Mouse (Mus musculus): Measurements from ENCODE around the gene Galr2. TPM values are rescaled to one million over a fixed set of nuclear protein-coding genes. Genes with fewer than 3 reads are reported as not detected.

Gene Galr2
- polyA plus RNA-seq, 1 experiment from 2014 or later, result 0.26 TPM

DNA sequence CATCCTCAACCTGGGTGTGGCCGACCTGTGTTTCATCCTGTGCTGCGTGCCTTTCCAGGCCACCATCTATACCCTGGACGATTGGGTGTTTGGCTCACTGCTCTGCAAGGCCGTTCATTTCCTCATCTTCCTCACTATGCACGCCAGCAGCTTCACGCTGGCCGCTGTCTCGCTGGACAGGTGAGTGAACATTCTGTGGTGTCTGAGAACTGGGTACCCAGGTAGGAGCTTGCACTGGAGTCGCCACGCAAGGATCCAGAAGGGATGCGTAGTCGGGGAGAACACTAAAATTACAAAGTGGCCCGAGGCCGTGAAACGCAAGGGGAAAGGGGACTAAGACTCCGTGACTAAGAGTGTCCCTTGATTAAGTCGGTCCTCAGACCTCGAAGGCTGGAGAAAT lies 932 bp downstream of the Galr2 start:
- Histone ChIP-seq H3K27me3 (ENCODE audit: control insufficient read depth, insufficient read depth, low read length) (peaks cover 53% of the 10 kb centered on the region), H3K9ac (ENCODE audit: low read length) (peak overlapping the region; percentile 62), H3K27ac (ENCODE audit: low read length) (no peak overlapping the region), H3K4me2 (ENCODE audit: low read depth, low read length) (peak overlapping the region; percentile 55), H3K4me1 (ENCODE audit: control insufficient read depth, insufficient read depth, low read length) (peaks cover 14% of the 10 kb centered on the region), H3K36me3 (ENCODE audit: control insufficient read depth, insufficient read depth, low read length) (no peaks in the 10 kb centered on the region), H3K4me3 (replicated peaks; ENCODE audit: low read length) (peak overlapping the region; percentile 39), H3K9me3 (replicated peaks; ENCODE audit: control insufficient read depth, low read length) (no peaks in the 10 kb centered on the region)
- ATAC-seq (ENCODE audit: insufficient read depth, low FRiP score), result no peak
- WGBS, result 4% methylated on average over 18 of the region's 18 CpGs

DNA sequence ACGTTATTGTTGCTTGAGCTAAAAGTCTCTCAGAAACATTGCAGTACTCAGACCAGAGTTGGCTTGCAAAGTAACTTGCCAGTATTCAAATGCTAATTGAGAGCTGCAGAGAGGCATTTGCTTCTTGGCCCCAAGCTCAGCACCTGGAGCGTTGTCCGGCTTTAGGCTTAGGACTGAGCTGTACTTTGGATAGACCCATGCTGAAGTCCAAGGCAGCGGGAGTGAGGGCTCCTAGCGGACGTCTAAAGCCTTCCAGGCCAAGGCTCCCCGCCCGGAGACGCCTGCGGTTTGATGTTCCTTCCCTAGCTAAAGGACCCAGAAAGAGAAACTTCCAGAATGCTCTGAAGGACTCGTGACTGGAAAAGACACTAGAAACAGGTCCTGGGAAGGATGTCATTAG lies 1.4 kb downstream of the Galr2 start:
- 3% methylated on average over 11 of the region's 11 CpGs for WGBS
- Histone ChIP-seq H3K9me3 (replicated peaks; ENCODE audit: control insufficient read depth, low read length) (no peaks in the 10 kb centered on the region), H3K4me3 (replicated peaks; ENCODE audit: low read length) (no peak overlapping the region), H3K27me3 (ENCODE audit: control insufficient read depth, insufficient read depth, low read length) (peaks cover 53% of the 10 kb centered on the region), H3K9ac (ENCODE audit: low read length) (no peak overlapping the region), H3K4me2 (ENCODE audit: low read depth, low read length) (no peak overlapping the region), H3K27ac (ENCODE audit: low read length) (no peak overlapping the region), H3K36me3 (ENCODE audit: control insufficient read depth, insufficient read depth, low read length) (no peaks in the 10 kb centered on the region), H3K4me1 (ENCODE audit: control insufficient read depth, insufficient read depth, low read length) (peaks cover 15% of the 10 kb centered on the region)
- no peak for ATAC-seq (ENCODE audit: insufficient read depth, low FRiP score)

DNA sequence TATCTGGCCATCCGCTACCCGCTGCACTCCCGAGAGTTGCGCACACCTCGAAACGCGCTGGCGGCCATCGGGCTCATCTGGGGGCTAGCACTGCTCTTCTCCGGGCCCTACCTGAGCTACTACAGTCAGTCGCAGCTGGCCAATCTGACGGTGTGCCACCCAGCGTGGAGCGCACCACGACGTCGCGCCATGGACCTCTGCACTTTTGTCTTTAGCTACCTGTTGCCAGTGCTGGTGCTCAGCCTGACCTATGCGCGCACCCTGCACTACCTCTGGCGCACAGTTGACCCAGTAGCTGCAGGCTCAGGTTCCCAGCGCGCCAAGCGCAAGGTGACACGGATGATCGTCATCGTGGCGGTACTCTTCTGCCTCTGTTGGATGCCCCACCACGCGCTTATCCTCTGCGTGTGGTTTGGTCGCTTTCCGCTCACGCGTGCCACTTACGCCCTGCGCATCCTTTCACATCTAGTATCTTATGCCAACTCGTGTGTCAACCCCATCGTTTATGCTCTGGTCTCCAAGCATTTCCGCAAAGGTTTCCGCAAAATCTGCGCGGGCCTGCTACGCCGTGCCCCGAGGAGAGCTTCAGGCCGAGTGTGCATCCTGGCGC lies 2.3 kb downstream of the Galr2 start:
- Histone ChIP-seq H3K27me3 (ENCODE audit: control insufficient read depth, insufficient read depth, low read length) (peaks cover 53% of the 10 kb centered on the region), H3K36me3 (ENCODE audit: control insufficient read depth, insufficient read depth, low read length) (no peaks in the 10 kb centered on the region), H3K27ac (ENCODE audit: low read length) (no peak overlapping the region), H3K9ac (ENCODE audit: low read length) (no peak overlapping the region), H3K4me1 (ENCODE audit: control insufficient read depth, insufficient read depth, low read length) (peaks cover 20% of the 10 kb centered on the region), H3K4me3 (replicated peaks; ENCODE audit: low read length) (no peak overlapping the region), H3K9me3 (replicated peaks; ENCODE audit: control insufficient read depth, low read length) (no peaks in the 10 kb centered on the region), H3K4me2 (ENCODE audit: low read depth, low read length) (no peak overlapping the region)
- WGBS, result 8% methylated on average over 48 of the region's 48 CpGs
- ATAC-seq (ENCODE audit: insufficient read depth, low FRiP score), result no peak

DNA sequence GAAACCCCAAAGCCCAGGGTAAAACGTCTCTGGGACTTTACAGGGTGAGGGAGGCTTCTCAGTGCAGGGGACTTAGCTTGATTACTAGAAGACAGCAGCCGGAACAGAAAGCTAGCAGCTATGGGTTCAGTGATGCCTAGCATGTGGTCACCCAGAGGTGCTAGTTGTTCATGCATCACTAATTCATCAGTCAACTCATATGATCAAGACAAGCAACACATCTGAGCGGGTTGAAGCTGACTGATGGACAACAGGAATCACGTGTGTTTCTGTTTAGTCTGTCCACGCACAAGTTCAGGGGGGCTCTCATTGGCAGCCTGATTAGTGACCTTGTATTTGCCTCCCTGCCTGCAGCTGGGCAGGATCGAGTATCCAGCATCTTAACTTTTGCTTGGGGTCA lies 3.2 kb downstream of the Galr2 start:
- H3K9me3 ChIP-seq (replicated peaks; ENCODE audit: control insufficient read depth, low read length), result no peaks in the 10 kb centered on the region
- ATAC-seq (ENCODE audit: insufficient read depth, low FRiP score), result no peak
- no peak overlapping the region for H3K9ac ChIP-seq (ENCODE audit: low read length)
- no peak overlapping the region for H3K4me3 ChIP-seq (replicated peaks; ENCODE audit: low read length)
- H3K4me2 ChIP-seq (ENCODE audit: low read depth, low read length), result no peak overlapping the region
- H3K27ac ChIP-seq (ENCODE audit: low read length), result no peak overlapping the region
- H3K27me3 ChIP-seq (ENCODE audit: control insufficient read depth, insufficient read depth, low read length), result peaks cover 53% of the 10 kb centered on the region
- WGBS, result 35% methylated on average over 6 of the region's 6 CpGs
- peaks cover 4% of the 10 kb centered on the region; the same call in 1 of the 2 replicates for H3K36me3 ChIP-seq (ENCODE audit: control insufficient read depth, insufficient read depth, low read length)
- peaks cover 20% of the 10 kb centered on the region for H3K4me1 ChIP-seq (ENCODE audit: control insufficient read depth, insufficient read depth, low read length)

DNA sequence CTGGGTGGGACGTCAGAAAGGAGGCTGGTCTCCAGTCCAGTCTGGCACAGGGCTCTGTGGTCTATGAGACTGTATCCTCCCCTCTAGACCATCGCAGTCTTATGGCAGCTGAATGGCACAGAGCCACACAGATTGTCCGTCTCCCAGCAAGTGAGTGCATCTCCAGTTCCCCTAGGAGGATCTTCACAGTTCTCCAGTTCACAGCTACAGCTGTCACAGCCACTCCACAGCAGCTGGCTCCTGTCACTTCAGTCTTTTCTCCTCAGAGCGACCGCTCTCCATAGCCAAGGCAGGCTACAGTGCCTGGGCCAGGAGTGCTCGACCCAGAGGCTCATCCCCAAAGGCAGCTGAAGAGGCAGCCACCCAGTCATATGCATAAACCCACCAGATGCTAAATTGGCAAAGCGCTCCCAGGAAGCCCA lies 5.0 kb downstream of the Galr2 start:
- no peak overlapping the region for H3K9ac ChIP-seq (ENCODE audit: low read length)
- 41% methylated on average over 7 of the region's 7 CpGs for WGBS
- H3K4me1 ChIP-seq (ENCODE audit: control insufficient read depth, insufficient read depth, low read length), result peaks cover 22% of the 10 kb centered on the region
- H3K36me3 ChIP-seq (ENCODE audit: control insufficient read depth, insufficient read depth, low read length), result peaks cover 5% of the 10 kb centered on the region; the same call in 1 of the 2 replicates
- H3K27me3 ChIP-seq (ENCODE audit: control insufficient read depth, insufficient read depth, low read length), result peaks cover 43% of the 10 kb centered on the region
- no peak overlapping the region for H3K4me3 ChIP-seq (replicated peaks; ENCODE audit: low read length)
- H3K27ac ChIP-seq (ENCODE audit: low read length), result peak overlapping the region; percentile 68
- ATAC-seq (ENCODE audit: insufficient read depth, low FRiP score), result peak; percentile 74
- no peaks in the 10 kb centered on the region for H3K9me3 ChIP-seq (replicated peaks; ENCODE audit: control insufficient read depth, low read length)
- H3K4me2 ChIP-seq (ENCODE audit: low read depth, low read length), result no peak overlapping the region

DNA sequence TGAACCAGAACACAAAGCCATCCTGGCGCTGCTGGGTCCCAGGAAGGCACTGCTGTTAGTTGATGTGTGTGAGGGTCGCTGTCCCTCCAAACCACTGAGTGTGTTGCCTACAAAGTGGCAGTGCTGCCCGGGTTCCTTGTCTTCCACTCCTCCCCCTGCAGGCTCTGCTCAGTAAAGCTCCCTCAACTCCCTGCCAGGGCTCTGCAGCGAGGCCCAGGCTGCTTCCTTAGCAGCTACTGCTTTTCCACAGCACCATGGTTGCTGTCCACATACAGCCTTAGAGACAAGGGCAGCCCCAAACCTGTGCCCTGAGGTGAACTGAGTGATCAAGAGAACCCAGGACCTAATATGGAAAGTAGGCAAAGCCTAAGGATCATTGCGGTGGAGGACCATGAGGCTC lies 6.6 kb downstream of the Galr2 start:
- Histone ChIP-seq H3K4me1 (ENCODE audit: control insufficient read depth, insufficient read depth, low read length) (peaks cover 18% of the 10 kb centered on the region), H3K27ac (ENCODE audit: low read length) (no peak overlapping the region), H3K36me3 (ENCODE audit: control insufficient read depth, insufficient read depth, low read length) (peaks cover 5% of the 10 kb centered on the region; the same call in 1 of the 2 replicates), H3K4me3 (replicated peaks; ENCODE audit: low read length) (no peak overlapping the region), H3K9ac (ENCODE audit: low read length) (no peak overlapping the region), H3K4me2 (ENCODE audit: low read depth, low read length) (no peak overlapping the region), H3K27me3 (ENCODE audit: control insufficient read depth, insufficient read depth, low read length) (peaks cover 28% of the 10 kb centered on the region), H3K9me3 (replicated peaks; ENCODE audit: control insufficient read depth, low read length) (no peaks in the 10 kb centered on the region)
- WGBS, result 84% methylated on average over 5 of the region's 5 CpGs
- no peak for ATAC-seq (ENCODE audit: insufficient read depth, low FRiP score)

DNA sequence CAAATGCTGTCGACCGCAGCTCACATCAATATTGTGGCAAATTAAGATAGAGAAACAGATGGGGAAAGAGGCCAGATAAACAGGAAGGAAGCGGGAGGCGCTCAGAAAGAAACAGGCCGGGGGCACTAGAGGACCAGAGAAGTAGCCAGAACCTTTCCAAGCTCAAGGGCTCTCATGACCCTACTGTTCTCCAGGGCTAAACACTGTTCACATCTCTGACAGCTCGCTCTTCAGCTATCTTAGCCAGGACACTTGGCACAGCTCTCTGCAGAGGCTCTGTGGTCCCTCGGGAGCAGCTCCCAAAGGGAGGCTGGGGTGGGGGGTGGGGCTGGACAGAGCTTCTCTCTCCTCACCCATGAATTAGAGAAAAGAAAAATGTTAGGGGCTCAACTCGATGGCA lies 9.8 kb downstream of the Galr2 start:
- WGBS, result 47% methylated on average over 8 of the region's 8 CpGs
- H3K9me3 ChIP-seq (replicated peaks; ENCODE audit: control insufficient read depth, low read length), result no peaks in the 10 kb centered on the region
- peaks cover 5% of the 10 kb centered on the region; the same call in 1 of the 2 replicates for H3K36me3 ChIP-seq (ENCODE audit: control insufficient read depth, insufficient read depth, low read length)
- H3K4me2 ChIP-seq (ENCODE audit: low read depth, low read length), result no peak overlapping the region
- H3K9ac ChIP-seq (ENCODE audit: low read length), result peak overlapping the region; percentile 35; the same call in 1 of the 2 replicates
- H3K4me3 ChIP-seq (replicated peaks; ENCODE audit: low read length), result no peak overlapping the region
- no peak for ATAC-seq (ENCODE audit: insufficient read depth, low FRiP score)
- peak overlapping the region; percentile 62 for H3K27ac ChIP-seq (ENCODE audit: low read length)
- no peaks in the 10 kb centered on the region for H3K27me3 ChIP-seq (ENCODE audit: control insufficient read depth, insufficient read depth, low read length)
- H3K4me1 ChIP-seq (ENCODE audit: control insufficient read depth, insufficient read depth, low read length), result peaks cover 25% of the 10 kb centered on the region

DNA sequence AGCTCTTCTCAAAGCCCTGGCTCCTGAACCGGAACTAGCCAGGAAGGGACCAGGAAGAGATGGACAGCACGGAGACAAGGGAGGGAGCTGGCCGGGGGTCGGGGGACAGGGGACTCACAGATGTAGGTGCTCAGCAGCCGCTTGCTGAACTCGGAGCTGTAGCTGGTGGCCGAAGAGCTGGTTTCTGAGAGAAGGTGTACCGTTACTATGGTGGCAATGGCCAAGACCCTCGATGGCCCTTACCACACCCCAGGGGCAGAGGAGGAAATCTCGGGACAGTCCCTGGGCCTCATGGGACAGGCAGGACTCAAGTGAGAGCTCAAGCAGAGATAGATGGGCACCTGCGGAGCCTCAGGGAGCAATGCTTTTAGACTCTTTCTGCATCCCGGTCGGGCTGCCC lies 11.7 kb downstream of the Galr2 start:
- Histone ChIP-seq H3K27me3 (ENCODE audit: control insufficient read depth, insufficient read depth, low read length) (no peaks in the 10 kb centered on the region), H3K36me3 (ENCODE audit: control insufficient read depth, insufficient read depth, low read length) (peaks cover 5% of the 10 kb centered on the region; the same call in 1 of the 2 replicates), H3K4me2 (ENCODE audit: low read depth, low read length) (no peak overlapping the region), H3K4me1 (ENCODE audit: control insufficient read depth, insufficient read depth, low read length) (peaks cover 17% of the 10 kb centered on the region), H3K9me3 (replicated peaks; ENCODE audit: control insufficient read depth, low read length) (no peaks in the 10 kb centered on the region), H3K4me3 (replicated peaks; ENCODE audit: low read length) (no peak overlapping the region), H3K9ac (ENCODE audit: low read length) (no peak overlapping the region), H3K27ac (ENCODE audit: low read length) (no peak overlapping the region)
- 92% methylated on average over 13 of the region's 13 CpGs for WGBS
- ATAC-seq (ENCODE audit: insufficient read depth, low FRiP score), result no peak

DNA sequence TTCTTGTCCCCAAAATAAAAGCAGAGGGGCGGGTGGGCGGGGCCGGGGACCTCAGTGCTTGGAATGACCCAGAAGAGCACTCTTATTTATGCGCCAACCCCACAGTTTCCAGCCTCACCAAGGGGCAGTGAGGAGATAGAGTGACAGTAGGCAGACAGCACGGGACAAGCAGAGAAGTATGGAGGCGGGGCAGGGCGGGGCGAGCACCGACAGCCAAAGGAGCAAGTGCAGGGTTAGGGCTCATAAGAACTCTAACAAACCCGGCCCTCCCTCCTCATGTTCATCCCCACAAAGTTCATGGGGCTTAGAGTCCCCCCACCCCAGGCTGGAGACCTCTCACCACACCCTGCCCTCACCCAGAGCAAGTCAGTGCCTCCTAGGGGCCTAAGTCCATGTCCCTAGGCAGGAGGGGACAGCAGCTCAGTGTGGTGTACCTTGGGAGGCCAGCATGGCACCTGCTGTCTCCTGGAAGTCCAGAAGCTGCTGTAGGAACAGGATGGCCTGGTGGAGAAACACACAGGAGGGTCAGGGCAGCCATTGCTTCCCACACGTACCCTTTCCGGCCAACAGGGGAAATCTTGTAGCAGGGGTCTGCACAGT lies 12.9 kb downstream of the Galr2 start:
- Histone ChIP-seq H3K9ac (ENCODE audit: low read length) (peak overlapping the region; percentile 35; the same call in 1 of the 2 replicates), H3K36me3 (ENCODE audit: control insufficient read depth, insufficient read depth, low read length) (peaks cover 4% of the 10 kb centered on the region; the same call in 1 of the 2 replicates), H3K4me3 (replicated peaks; ENCODE audit: low read length) (no peak overlapping the region), H3K27me3 (ENCODE audit: control insufficient read depth, insufficient read depth, low read length) (no peaks in the 10 kb centered on the region), H3K9me3 (replicated peaks; ENCODE audit: control insufficient read depth, low read length) (no peaks in the 10 kb centered on the region), H3K4me2 (ENCODE audit: low read depth, low read length) (no peak overlapping the region), H3K4me1 (ENCODE audit: control insufficient read depth, insufficient read depth, low read length) (peaks cover 15% of the 10 kb centered on the region), H3K27ac (ENCODE audit: low read length) (no peak overlapping the region)
- 74% methylated on average over 12 of the region's 12 CpGs for WGBS
- ATAC-seq (ENCODE audit: insufficient read depth, low FRiP score), result no peak
